In the genomic region with DNA sequence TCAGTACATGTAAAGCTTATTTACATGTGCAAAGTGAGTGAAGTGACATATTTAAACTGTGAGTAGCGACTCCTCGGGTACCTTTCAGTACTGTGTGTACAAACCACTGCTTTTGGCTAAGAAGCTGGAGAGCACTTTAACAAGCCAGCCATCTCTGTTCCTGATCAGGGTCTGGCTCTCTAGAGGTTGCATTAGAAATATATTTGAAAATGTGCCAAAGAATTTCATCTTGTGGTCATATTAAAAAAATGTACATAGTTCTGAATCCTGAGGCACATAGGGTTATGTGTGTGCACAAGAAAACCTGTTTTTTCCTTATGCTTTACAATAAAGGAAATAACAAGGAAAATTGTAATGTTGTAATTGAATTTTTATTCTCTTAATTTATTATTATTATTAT, we compare ENCODE assay signal across 26 mouse cellular contexts.
"Had no signal": no experiment of that assay in that cellular context is flagged by ENCODE, and none has a peak within 500 bp of the region (broad histone marks: within the 10 kb centered on the region; RNA-seq: fewer than 3 reads in every experiment).

No protein-coding gene starts in this region.

- H3K9ac ChIP-seq: heart, embryonic 12.5 days; hindbrain, embryonic 12.5 days; hindbrain, embryonic 14.5 days; intestine, embryonic 15.5 days; limb, embryonic 12.5 days had no signal

- H3K27me3 ChIP-seq: heart, embryonic 12.5 days; hindbrain, embryonic 12.5 days; intestine, embryonic 15.5 days; limb, embryonic 12.5 days had no signal

- H3K4me2 ChIP-seq: heart, embryonic 12.5 days; hindbrain, embryonic 12.5 days; hindbrain, embryonic 14.5 days; intestine, embryonic 15.5 days; limb, embryonic 12.5 days; liver, embryonic 11.5 days had no signal

- H3K4me1 ChIP-seq: heart, embryonic 10.5 days; heart, embryonic 12.5 days; hindbrain, embryonic 10.5 days; hindbrain, embryonic 12.5 days; intestine, embryonic 15.5 days had no signal

- H3K36me3 ChIP-seq: limb, embryonic 12.5 days had no signal

- H3K27ac ChIP-seq: gastrocnemius, adult 2 months; heart, embryonic 10.5 days; hindbrain, embryonic 10.5 days; hindbrain, embryonic 12.5 days; hindbrain, embryonic 14.5 days; intestine, embryonic 15.5 days; layer of hippocampus, adult 2 months; left cerebral cortex, adult 2 months; limb, embryonic 10.5 days; limb, embryonic 12.5 days had no signal

- H3K9me3 ChIP-seq: heart, embryonic 10.5 days; hindbrain, embryonic 10.5 days; intestine, embryonic 15.5 days; limb, embryonic 10.5 days; limb, embryonic 12.5 days had no signal

- ATAC-seq: hindbrain, embryonic 16.5 days; inflammation-experienced regulatory T-cells, adult 6 months; intestine, embryonic 15.5 days; intestine, postnatal 0 days had no signal

- H3K4me3 ChIP-seq: gastrocnemius, adult 2 months; heart, embryonic 10.5 days; heart, embryonic 12.5 days; hindbrain, embryonic 10.5 days; hindbrain, embryonic 12.5 days; intestine, embryonic 15.5 days; layer of hippocampus, adult 2 months; left cerebral cortex, adult 2 months; limb, embryonic 10.5 days; limb, embryonic 12.5 days had no signal

- DNase-seq: gastrocnemius, adult 2 months; gastrocnemius, postnatal 10 days; gastrocnemius, postnatal 25 days; heart, adult 18-20 months; heart, postnatal 10 days; heart, postnatal 4 days; kidney, adult 18-20 months; kidney, adult 8-10 months; kidney, postnatal 10 days; kidney, postnatal 25 days; kidney, postnatal 4 days; liver had no signal
